Mouse (Mus musculus) CH12.LX (cell line): ENCODE results near the gene Psenen. TPM values are rescaled to one million over a fixed set of nuclear protein-coding genes. Genes with fewer than 3 reads are reported as not detected.

Experiments
- polyA plus RNA-seq: library from polyadenylated mRNA; unstranded; fragments of >175 nt; gene quantifications from 2 replicates; pipeline ENCODE4 v1.2.1, GENCODE M21; 2012; ENCODE audit warnings: low read depth; ENCODE audit not compliant: insufficient read length
- total RNA-seq, 2 experiments: library from RNA; depleted of rRNA; stranded (reverse); fragments of 300-350 nt in 1 of 2; fragments of >200 nt in 1 of 2; gene quantifications; 2 replicates each; pipeline ENCODE4 v1.2.3; 2012 to 2014

Psenen gene
- total and polyA plus RNA-seq, 3 experiments: 55.2 to 121 (median 92.7) TPM

Other genes starting within 250 kb of the Psenen start
Only the 20 nearest of the 33 such genes appear.
- gene Aplp1, start 118.1 kb downstream of the Psenen start, total RNA-seq (2012; rRNA removed): 0.34 and 0.93 TPM in 2 replicates
- not detected in 2 replicates for gene Aplp1, start 118.1 kb downstream of the Psenen start, total RNA-seq (2014; rRNA removed)
- 0.10 TPM in 1 of 2 replicates, not detected in the other for gene Aplp1, start 118.1 kb downstream of the Psenen start, polyA plus RNA-seq
- gene Kirrel2, start 105.9 kb downstream of the Psenen start, total RNA-seq (2012; rRNA removed): not detected in 2 replicates
- gene Kirrel2, start 105.9 kb downstream of the Psenen start, total RNA-seq (2014; rRNA removed): not detected in 2 replicates
- not detected in 2 replicates for gene Kirrel2, start 105.9 kb downstream of the Psenen start, polyA plus RNA-seq
- gene Nphs1, start 105.3 kb downstream of the Psenen start, total RNA-seq (2012; rRNA removed): 2.1 and 2.4 TPM in 2 replicates
- not detected in 2 replicates for gene Nphs1, start 105.3 kb downstream of the Psenen start, total RNA-seq (2014; rRNA removed)
- 1.0 TPM in 1 of 2 replicates, not detected in the other for gene Nphs1, start 105.3 kb downstream of the Psenen start, polyA plus RNA-seq
- not detected in 2 replicates for gene Prodh2, start 70.0 kb downstream of the Psenen start, total RNA-seq (2012; rRNA removed)
- gene Prodh2, start 70.0 kb downstream of the Psenen start, total RNA-seq (2014; rRNA removed): not detected in 2 replicates
- not detected in 2 replicates for gene Prodh2, start 70.0 kb downstream of the Psenen start, polyA plus RNA-seq
- 2.5 and 2.8 TPM in 2 replicates for gene Arhgap33, start 28.6 kb downstream of the Psenen start, total RNA-seq (2012; rRNA removed)
- gene Arhgap33, start 28.6 kb downstream of the Psenen start, total RNA-seq (2014; rRNA removed): 0.44 and 0.76 TPM in 2 replicates
- gene Arhgap33, start 28.6 kb downstream of the Psenen start, polyA plus RNA-seq: 6.2 and 9.2 TPM in 2 replicates
- gene Hspb6, start 11.4 kb downstream of the Psenen start, total RNA-seq (2012; rRNA removed): 1.6 and 2.3 TPM in 2 replicates
- 0.79 and 1.2 TPM in 2 replicates for gene Hspb6, start 11.4 kb downstream of the Psenen start, total RNA-seq (2014; rRNA removed)
- gene Hspb6, start 11.4 kb downstream of the Psenen start, polyA plus RNA-seq: 4.1 and 6.0 TPM in 2 replicates
- 4.0 and 5.9 TPM in 2 replicates for gene Proser3, start 11.3 kb downstream of the Psenen start, total RNA-seq (2012; rRNA removed)
- gene Proser3, start 11.3 kb downstream of the Psenen start, total RNA-seq (2014; rRNA removed): 1.7 and 2.0 TPM in 2 replicates
- gene Proser3, start 11.3 kb downstream of the Psenen start, polyA plus RNA-seq: 5.7 and 6.0 TPM in 2 replicates
- 8.3 and 11.0 TPM in 2 replicates for gene Lin37, start 3.8 kb downstream of the Psenen start, total RNA-seq (2012; rRNA removed)
- 4.0 and 5.2 TPM in 2 replicates for gene Lin37, start 3.8 kb downstream of the Psenen start, total RNA-seq (2014; rRNA removed)
- 38.6 and 49.5 TPM in 2 replicates for gene Lin37, start 3.8 kb downstream of the Psenen start, polyA plus RNA-seq
- gene U2af1l4, start 326 bp downstream of the Psenen start, total RNA-seq (2012; rRNA removed): 56.7 and 61.2 TPM in 2 replicates
- gene U2af1l4, start 326 bp downstream of the Psenen start, total RNA-seq (2014; rRNA removed): 60.8 and 63.4 TPM in 2 replicates
- 51.5 and 54.4 TPM in 2 replicates for gene U2af1l4, start 326 bp downstream of the Psenen start, polyA plus RNA-seq
- 2.6 and 2.7 TPM in 2 replicates for gene Gm49396, start 283 bp downstream of the Psenen start, total RNA-seq (2012; rRNA removed)
- 1.9 and 2.3 TPM in 2 replicates for gene Gm49396, start 283 bp downstream of the Psenen start, total RNA-seq (2014; rRNA removed)
- 3.3 and 3.8 TPM in 2 replicates for gene Gm49396, start 283 bp downstream of the Psenen start, polyA plus RNA-seq
- gene Igflr1, start 1.8 kb upstream of the Psenen start, total RNA-seq (2012; rRNA removed): 0.92 and 1.3 TPM in 2 replicates
- not detected in 2 replicates for gene Igflr1, start 1.8 kb upstream of the Psenen start, total RNA-seq (2014; rRNA removed)
- 0.65 TPM in 1 of 2 replicates, not detected in the other for gene Igflr1, start 1.8 kb upstream of the Psenen start, polyA plus RNA-seq
- 17.2 and 18.3 TPM in 2 replicates for gene Kmt2b, start 25.1 kb upstream of the Psenen start, total RNA-seq (2012; rRNA removed)
- gene Kmt2b, start 25.1 kb upstream of the Psenen start, total RNA-seq (2014; rRNA removed): 4.8 and 8.4 TPM in 2 replicates
- 31.0 and 32.8 TPM in 2 replicates for gene Kmt2b, start 25.1 kb upstream of the Psenen start, polyA plus RNA-seq
- gene Zbtb32, start 35.3 kb upstream of the Psenen start, total RNA-seq (2012; rRNA removed): 183 TPM in 2 replicates
- gene Zbtb32, start 35.3 kb upstream of the Psenen start, total RNA-seq (2014; rRNA removed): 156 and 173 TPM in 2 replicates
- 171 and 178 TPM in 2 replicates for gene Zbtb32, start 35.3 kb upstream of the Psenen start, polyA plus RNA-seq
- 6.5 and 10.9 TPM in 2 replicates for gene Upk1a, start 49.2 kb upstream of the Psenen start, total RNA-seq (2012; rRNA removed)
- gene Upk1a, start 49.2 kb upstream of the Psenen start, total RNA-seq (2014; rRNA removed): 0.47 and 0.49 TPM in 2 replicates
- 1.8 and 2.3 TPM in 2 replicates for gene Upk1a, start 49.2 kb upstream of the Psenen start, polyA plus RNA-seq
- gene Cox6b1, start 62.5 kb upstream of the Psenen start, total RNA-seq (2012; rRNA removed): 432 and 456 TPM in 2 replicates
- gene Cox6b1, start 62.5 kb upstream of the Psenen start, total RNA-seq (2014; rRNA removed): 776 and 802 TPM in 2 replicates
- gene Cox6b1, start 62.5 kb upstream of the Psenen start, polyA plus RNA-seq: 581 and 625 TPM in 2 replicates
- not detected in 2 replicates for gene Etv2, start 72.2 kb upstream of the Psenen start, total RNA-seq (2012; rRNA removed)
- not detected in 2 replicates for gene Etv2, start 72.2 kb upstream of the Psenen start, total RNA-seq (2014; rRNA removed)
- gene Etv2, start 72.2 kb upstream of the Psenen start, polyA plus RNA-seq: not detected in 2 replicates
- gene Rbm42, start 86.7 kb upstream of the Psenen start, total RNA-seq (2012; rRNA removed): 109 and 121 TPM in 2 replicates
- 65.3 and 67.2 TPM in 2 replicates for gene Rbm42, start 86.7 kb upstream of the Psenen start, total RNA-seq (2014; rRNA removed)
- gene Rbm42, start 86.7 kb upstream of the Psenen start, polyA plus RNA-seq: 104 and 105 TPM in 2 replicates
- 45.6 and 47.7 TPM in 2 replicates for gene Haus5, start 101.4 kb upstream of the Psenen start, total RNA-seq (2012; rRNA removed)
- 32.3 and 38.5 TPM in 2 replicates for gene Haus5, start 101.4 kb upstream of the Psenen start, total RNA-seq (2014; rRNA removed)
- gene Haus5, start 101.4 kb upstream of the Psenen start, polyA plus RNA-seq: 50.9 and 52.8 TPM in 2 replicates
- gene Pmis2, start 108.0 kb upstream of the Psenen start, total RNA-seq (2012; rRNA removed): not detected in 2 replicates
- not detected in 2 replicates for gene Pmis2, start 108.0 kb upstream of the Psenen start, total RNA-seq (2014; rRNA removed)
- gene Pmis2, start 108.0 kb upstream of the Psenen start, polyA plus RNA-seq: not detected in 2 replicates
- gene 2200002J24Rik, start 135.3 kb upstream of the Psenen start, total RNA-seq (2012; rRNA removed): 2.4 and 4.0 TPM in 2 replicates
- gene 2200002J24Rik, start 135.3 kb upstream of the Psenen start, total RNA-seq (2014; rRNA removed): 3.0 and 6.6 TPM in 2 replicates
- 2.9 and 3.5 TPM in 2 replicates for gene 2200002J24Rik, start 135.3 kb upstream of the Psenen start, polyA plus RNA-seq